Mouse (Mus musculus) stomach, embryonic 16.5 days (tissue): ENCODE results near the gene Cacng3. TPM values are rescaled to one million over a fixed set of nuclear protein-coding genes. Genes with fewer than 3 reads are reported as not detected.

Experiments
- ATAC-seq: fragments of 200-750 bp; cut with Nextera tagmentation; 2 replicates; pipeline ENCODE4 v1.8.0; 2017; ENCODE audit warnings: moderate number of reproducible peaks, moderate TSS enrichment; ENCODE audit not compliant: insufficient read depth, low FRiP score
- H3K27ac ChIP-seq: fragments of 300-500 bp; sonication (generic); 2 replicates; pipeline ENCODE4 v1.5.1; 2014; ENCODE audit warnings: low read length
- H3K27me3 ChIP-seq: fragments of 300-500 bp; sonication (generic); 2 replicates; pipeline ENCODE4 v1.6.1; 2014; ENCODE audit warnings: low read length, control low read depth, mixed read lengths; ENCODE audit not compliant: control insufficient read depth, insufficient read depth
- H3K36me3 ChIP-seq: fragments of 300-500 bp; sonication (generic); 2 replicates; pipeline ENCODE4 v1.6.1; 2014; ENCODE audit warnings: low read length; ENCODE audit not compliant: control insufficient read depth, insufficient read depth
- H3K4me1 ChIP-seq: fragments of 300-500 bp; sonication (generic); 2 replicates; pipeline ENCODE4 v1.6.1; 2014; ENCODE audit warnings: low read length, control low read depth, mixed read lengths; ENCODE audit not compliant: control insufficient read depth, insufficient read depth
- H3K4me2 ChIP-seq: fragments of 300-500 bp; sonication (generic); 2 replicates; pipeline ENCODE4 v1.6.1; 2014; ENCODE audit warnings: low read depth, low read length, mixed read lengths
- H3K4me3 ChIP-seq: fragments of 300-500 bp; sonication (generic); replicated peaks from 2 replicates; pipeline ENCODE4 v1.5.1; 2014; ENCODE audit warnings: mild to moderate bottlenecking, low read length
- H3K9ac ChIP-seq: fragments of 300-500 bp; sonication (generic); 2 replicates; pipeline ENCODE4 v1.6.1; 2014; ENCODE audit warnings: low read length
- H3K9me3 ChIP-seq: fragments of 300-500 bp; sonication (generic); replicated peaks from 2 replicates; pipeline ENCODE4 v1.6.1; 2016; ENCODE audit warnings: low read length, control low read depth; ENCODE audit not compliant: control insufficient read depth
- WGBS: fragments of 180-500 bp; shearing (Covaris S2); extraction: QIAGEN DNeasy Blood & Tissue Kit; methylation state at CpG from one replicate; pipeline ENCODE4 v1.1.7; 2014; 5-methylcytosine and 5-hydroxymethylcytosine counted together
- polyA plus RNA-seq: library from polyadenylated mRNA; unstranded; fragments of >200 nt; fragmentation: Nextera tagmentation; extraction: Ambion mirVana; gene quantifications from 2 replicates; pipeline ENCODE4 v1.2.1, GENCODE M21; 2015

The Cacng3 gene
- polyA plus RNA-seq, 1 experiment from 2014 or later: 0.14 TPM

GRCm38 (mm10) chr7:122701751-122702150, 31.5 kb downstream of the Cacng3 start:
- Histone ChIP-seq H3K9me3 (no peaks in the 10 kb centered on the region), H3K4me3 (no peak overlapping the region), H3K27ac (no peak overlapping the region), H3K36me3 (no peaks in the 10 kb centered on the region), H3K27me3 (no peaks in the 10 kb centered on the region), H3K9ac (no peak overlapping the region), H3K4me2 (no peak overlapping the region), H3K4me1 (no peaks in the 10 kb centered on the region)
- ATAC-seq: no peak
- 57% methylated on average over 5 of the region's 5 CpGs for WGBS

DNA sequence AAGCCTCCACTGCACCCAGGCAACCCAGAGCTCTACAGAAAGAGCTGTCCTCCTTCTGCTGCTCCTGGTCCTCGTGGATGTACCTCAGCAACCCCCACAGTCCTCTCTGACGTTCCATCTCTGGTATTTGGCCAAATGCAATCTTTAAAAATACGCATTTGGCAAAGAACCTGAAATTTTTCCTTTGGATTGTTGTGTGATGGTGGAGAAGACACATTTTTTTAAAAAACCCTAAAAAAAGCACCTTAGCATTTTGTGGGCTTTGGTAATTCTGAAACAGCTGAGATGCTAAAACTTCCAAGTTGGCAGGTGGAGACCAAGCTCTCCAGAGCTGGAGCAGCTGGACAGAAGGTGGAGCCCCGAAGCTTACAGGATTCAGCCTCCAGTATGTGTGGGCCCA, 32.2 kb downstream of the Cacng3 start:
- no peak for ATAC-seq
- H3K27me3 ChIP-seq: no peaks in the 10 kb centered on the region
- H3K27ac ChIP-seq: no peak overlapping the region
- H3K9me3 ChIP-seq: no peaks in the 10 kb centered on the region
- no peak overlapping the region for H3K4me2 ChIP-seq
- H3K4me1 ChIP-seq: no peaks in the 10 kb centered on the region
- WGBS: 61% methylated on average over 4 of the region's 4 CpGs
- no peak overlapping the region for H3K9ac ChIP-seq
- H3K4me3 ChIP-seq: no peak overlapping the region
- no peaks in the 10 kb centered on the region for H3K36me3 ChIP-seq

DNA sequence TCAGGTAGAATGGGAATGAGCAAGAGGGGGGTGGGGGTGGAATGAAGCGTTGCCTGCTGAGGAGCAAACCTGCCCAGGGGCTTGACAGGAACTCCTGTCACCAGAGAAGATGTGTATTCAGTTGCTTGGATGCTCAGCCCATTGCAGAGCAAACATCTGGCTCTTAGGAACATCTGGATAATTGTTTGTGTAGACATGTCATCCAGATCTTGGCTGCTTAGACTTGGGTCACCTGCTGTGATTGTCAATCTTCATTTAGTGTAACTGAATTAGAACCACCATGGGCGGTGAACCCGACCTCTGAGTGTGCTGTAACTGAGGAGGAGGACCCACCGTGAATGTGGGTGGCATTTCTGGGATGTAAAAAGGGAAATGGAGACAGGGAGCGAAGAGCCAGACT, 36.4 kb downstream of the Cacng3 start:
- Histone ChIP-seq H3K4me2 (no peak overlapping the region), H3K27me3 (no peaks in the 10 kb centered on the region), H3K4me1 (no peaks in the 10 kb centered on the region), H3K36me3 (no peaks in the 10 kb centered on the region), H3K27ac (no peak overlapping the region), H3K4me3 (no peak overlapping the region), H3K9me3 (no peaks in the 10 kb centered on the region), H3K9ac (no peak overlapping the region)
- no peak for ATAC-seq
- WGBS: 48% methylated on average over 5 of the region's 5 CpGs

DNA sequence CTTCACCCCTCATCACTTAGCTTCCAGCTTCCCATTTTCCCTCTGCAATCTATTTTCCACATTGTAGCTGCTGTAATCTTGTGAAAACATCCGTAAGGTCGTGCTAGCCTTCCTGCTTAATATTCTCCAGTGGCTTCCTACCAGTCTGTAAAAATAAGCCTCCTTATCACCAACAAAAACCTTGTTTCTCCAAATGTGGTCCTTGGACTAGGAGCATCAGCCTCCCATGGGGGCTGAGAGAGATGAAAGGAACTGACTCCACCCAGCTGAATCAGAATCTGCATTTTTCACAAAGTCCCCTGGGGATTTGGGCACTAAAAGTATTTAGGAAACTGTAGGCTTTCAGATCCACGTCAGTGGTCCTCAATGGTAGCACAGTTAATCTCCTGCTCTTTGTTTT, 46.0 kb downstream of the Cacng3 start:
- WGBS: 53% methylated on average over 3 of the region's 3 CpGs
- no peaks in the 10 kb centered on the region for H3K27me3 ChIP-seq
- no peak overlapping the region for H3K27ac ChIP-seq
- no peak overlapping the region for H3K4me2 ChIP-seq
- no peak for ATAC-seq
- H3K9me3 ChIP-seq: no peaks in the 10 kb centered on the region
- no peak overlapping the region for H3K4me3 ChIP-seq
- no peak overlapping the region for H3K9ac ChIP-seq
- H3K36me3 ChIP-seq: no peaks in the 10 kb centered on the region
- no peaks in the 10 kb centered on the region for H3K4me1 ChIP-seq

GRCm38 (mm10) chr7:122718540-122718939, 48.2 kb downstream of the Cacng3 start:
- no peak overlapping the region for H3K9ac ChIP-seq
- H3K9me3 ChIP-seq: no peaks in the 10 kb centered on the region
- no peak for ATAC-seq
- H3K27me3 ChIP-seq: no peaks in the 10 kb centered on the region
- H3K4me2 ChIP-seq: no peak overlapping the region
- 93% methylated on average over 4 of the region's 4 CpGs for WGBS
- no peak overlapping the region for H3K4me3 ChIP-seq
- no peaks in the 10 kb centered on the region for H3K4me1 ChIP-seq
- H3K36me3 ChIP-seq: no peaks in the 10 kb centered on the region
- no peak overlapping the region for H3K27ac ChIP-seq

GRCm38 (mm10) chr7:122723358-122723876, 53.1 kb downstream of the Cacng3 start:
- H3K9ac ChIP-seq: no peak overlapping the region
- 36% methylated on average over 5 of the region's 5 CpGs for WGBS
- no peak overlapping the region for H3K27ac ChIP-seq
- no peak overlapping the region for H3K4me2 ChIP-seq
- no peaks in the 10 kb centered on the region for H3K4me1 ChIP-seq
- no peak overlapping the region for H3K4me3 ChIP-seq
- H3K27me3 ChIP-seq: no peaks in the 10 kb centered on the region
- H3K9me3 ChIP-seq: no peaks in the 10 kb centered on the region
- no peak for ATAC-seq
- no peaks in the 10 kb centered on the region for H3K36me3 ChIP-seq

DNA sequence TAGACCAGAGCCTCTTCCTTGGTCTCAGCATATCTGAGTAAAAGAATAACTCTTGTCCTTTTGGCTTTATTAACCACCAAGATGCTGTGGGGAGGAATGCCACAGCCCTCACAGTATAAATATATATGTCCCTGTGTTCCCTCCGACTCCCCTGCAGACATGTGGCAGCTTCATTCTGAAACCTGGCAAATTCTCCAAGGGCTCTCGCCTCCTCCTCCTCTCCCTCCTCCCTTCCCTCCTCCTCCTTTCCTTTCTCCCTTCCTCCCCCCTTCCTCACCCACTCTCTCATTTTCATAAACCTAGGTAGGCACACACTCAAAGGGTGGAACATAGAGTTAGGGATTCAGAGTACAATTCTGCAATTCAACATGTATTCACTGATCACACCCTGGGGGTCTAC, 56.1 kb downstream of the Cacng3 start:
- Histone ChIP-seq H3K4me3 (no peak overlapping the region), H3K4me1 (no peaks in the 10 kb centered on the region), H3K4me2 (no peak overlapping the region), H3K27ac (no peak overlapping the region), H3K9ac (no peak overlapping the region), H3K36me3 (no peaks in the 10 kb centered on the region), H3K9me3 (no peaks in the 10 kb centered on the region), H3K27me3 (no peaks in the 10 kb centered on the region)
- ATAC-seq: no peak
- 77% methylated on average over 2 of the region's 2 CpGs for WGBS

DNA sequence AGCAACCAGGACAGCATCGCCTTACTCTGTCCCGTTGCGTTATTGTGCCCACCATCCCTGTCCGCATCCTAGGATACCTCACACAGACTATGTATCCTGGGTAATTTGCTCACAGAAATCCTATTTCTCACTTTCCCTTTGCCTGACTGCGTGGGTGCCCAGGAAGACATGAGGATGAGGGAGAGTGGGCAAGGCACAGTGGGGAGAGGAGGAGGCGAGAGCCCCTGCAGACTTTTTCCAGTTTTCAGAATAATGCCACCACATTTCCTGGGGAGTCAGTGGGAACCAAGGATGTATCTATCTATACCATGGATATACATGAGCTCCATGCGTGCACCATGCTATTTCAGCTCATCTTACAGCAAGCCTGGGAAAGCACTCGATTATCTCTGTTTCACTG, 57.9 kb downstream of the Cacng3 start:
- no peak overlapping the region for H3K27ac ChIP-seq
- no peaks in the 10 kb centered on the region for H3K27me3 ChIP-seq
- H3K9ac ChIP-seq: no peak overlapping the region
- H3K4me1 ChIP-seq: no peaks in the 10 kb centered on the region
- no peaks in the 10 kb centered on the region for H3K36me3 ChIP-seq
- no peak overlapping the region for H3K4me3 ChIP-seq
- no peaks in the 10 kb centered on the region for H3K9me3 ChIP-seq
- no peak for ATAC-seq
- 91% methylated on average over 8 of the region's 8 CpGs for WGBS
- H3K4me2 ChIP-seq: no peak overlapping the region

DNA sequence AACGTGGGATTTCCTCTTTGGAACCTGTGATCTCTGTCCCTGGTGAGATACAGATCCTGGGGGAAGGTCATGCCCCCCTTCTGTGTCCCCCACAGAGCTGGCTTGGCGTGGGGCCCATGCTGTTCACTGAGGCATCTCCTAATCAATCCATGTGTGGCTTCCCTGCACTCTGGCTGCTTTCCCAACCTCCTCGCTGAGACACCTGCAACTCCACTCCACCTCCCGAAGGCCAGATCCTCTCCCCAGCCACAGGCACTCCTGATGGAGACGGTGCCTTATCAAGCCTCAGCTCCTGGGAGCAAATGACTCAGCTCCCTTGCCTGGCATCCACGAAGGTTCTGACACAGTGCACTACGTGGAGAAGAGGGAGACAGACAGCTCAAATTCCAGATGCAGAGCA, 58.6 kb downstream of the Cacng3 start:
- no peaks in the 10 kb centered on the region for H3K27me3 ChIP-seq
- no peaks in the 10 kb centered on the region for H3K4me1 ChIP-seq
- H3K36me3 ChIP-seq: no peaks in the 10 kb centered on the region
- H3K4me2 ChIP-seq: no peak overlapping the region
- WGBS: 33% methylated on average over 7 of the region's 7 CpGs
- no peak for ATAC-seq
- no peak overlapping the region for H3K9ac ChIP-seq
- no peak overlapping the region for H3K4me3 ChIP-seq
- no peaks in the 10 kb centered on the region for H3K9me3 ChIP-seq
- H3K27ac ChIP-seq: no peak overlapping the region

- H3K9ac ChIP-seq: no peak overlapping the region
- H3K27ac ChIP-seq: no peak overlapping the region
- H3K27me3 ChIP-seq: no peaks in the 10 kb centered on the region
- no peaks in the 10 kb centered on the region for H3K4me1 ChIP-seq
- ATAC-seq: no peak
- H3K4me3 ChIP-seq: no peak overlapping the region
- WGBS: 67% methylated on average over 11 of the region's 11 CpGs
- no peak overlapping the region for H3K4me2 ChIP-seq
- H3K9me3 ChIP-seq: no peaks in the 10 kb centered on the region
- H3K36me3 ChIP-seq: no peaks in the 10 kb centered on the region
Measured at GRCm38 (mm10) chr7:122735323-122735722, 65.0 kb downstream of the Cacng3 start.
